Mouse (Mus musculus) ZHBTc4 (cell line): ENCODE measurements around the gene Nfam1.

Experiments
- DNase-seq: peaks from one replicate; pipeline ENCODE4 v3.0.0-alpha.2; 2011; ENCODE audit warnings: low read depth, low spot score

Nfam1 gene

GRCm38 (mm10) chr15:83038812-83039211, 5.7 kb upstream of the Nfam1 start:
- no peak for DNase-seq

DNA sequence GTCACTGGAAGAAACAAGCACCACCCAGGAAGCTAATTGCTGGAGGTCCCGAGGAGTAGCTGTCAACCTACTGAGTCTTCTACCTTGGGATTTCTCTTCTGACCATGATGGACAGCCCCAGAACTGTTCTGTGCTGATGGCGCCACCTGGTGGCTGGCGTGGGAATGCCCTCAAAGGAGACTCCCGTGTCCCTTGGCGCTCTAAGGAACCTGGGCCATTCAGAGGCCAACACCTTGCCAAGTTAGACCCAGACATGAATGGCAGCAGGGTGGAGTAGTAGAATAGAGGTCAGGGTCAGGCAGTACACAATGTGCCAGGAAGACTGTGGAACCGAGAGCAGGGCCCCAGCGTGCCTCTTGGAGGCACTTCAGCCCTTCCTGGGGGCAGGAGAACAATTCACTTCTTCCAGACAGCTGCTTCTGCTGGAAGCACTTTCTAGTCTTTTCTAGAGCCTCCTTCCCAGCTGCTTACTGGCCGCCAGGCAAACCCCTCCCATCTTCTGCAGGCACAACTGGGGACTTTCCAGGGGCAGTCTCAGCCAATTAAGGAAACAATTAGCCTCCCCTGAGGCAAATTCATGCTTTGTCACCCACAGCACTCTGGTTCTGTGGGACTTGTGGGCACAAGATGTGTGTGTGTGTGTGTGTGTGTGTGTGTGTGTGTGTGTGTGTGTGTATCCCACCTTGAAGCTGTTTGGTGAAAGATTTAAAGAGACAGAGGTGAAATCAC, 4.8 kb upstream of the Nfam1 start:
- DNase-seq = peak; percentile 96

- no peak for DNase-seq
Measured at GRCm38 (mm10) chr15:83036900-83037519, 3.9 kb upstream of the Nfam1 start.

GRCm38 (mm10) chr15:83036089-83036488, 3.0 kb upstream of the Nfam1 start:
- no peak for DNase-seq

DNA sequence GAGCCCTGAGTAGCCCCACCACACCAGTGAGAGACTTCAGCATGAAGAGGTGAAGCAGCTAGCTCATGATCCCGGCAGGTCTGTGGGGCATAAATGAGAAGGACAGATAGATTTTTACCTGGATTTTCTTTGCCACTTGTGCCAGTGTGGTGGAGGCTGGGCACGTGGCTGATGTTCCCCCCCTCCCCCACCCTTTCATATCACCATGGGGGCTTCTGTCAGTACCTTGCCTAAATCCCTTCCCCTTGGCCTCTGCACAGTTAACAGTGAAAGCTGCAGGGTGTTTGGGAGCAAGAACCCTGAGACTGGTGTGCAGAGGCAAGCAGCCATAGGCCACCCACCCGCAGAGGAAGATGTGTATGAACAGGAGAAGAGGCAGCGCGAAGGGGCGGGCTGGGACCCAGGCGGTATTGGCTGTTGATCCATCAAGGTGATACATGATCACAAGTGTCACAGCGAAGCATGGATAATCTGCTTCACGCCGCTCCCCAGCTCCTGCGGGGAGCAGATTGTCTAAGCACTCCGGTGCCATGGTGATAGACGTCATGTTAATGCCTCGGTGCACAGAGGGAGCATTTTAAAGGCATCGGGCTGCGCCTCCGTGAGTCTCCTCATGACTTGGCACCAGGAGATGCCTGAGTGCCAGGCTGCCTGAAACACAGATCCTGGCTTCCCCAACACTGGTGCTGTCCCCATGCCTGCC, 1.3 kb upstream of the Nfam1 start:
- no peak for DNase-seq

DNA sequence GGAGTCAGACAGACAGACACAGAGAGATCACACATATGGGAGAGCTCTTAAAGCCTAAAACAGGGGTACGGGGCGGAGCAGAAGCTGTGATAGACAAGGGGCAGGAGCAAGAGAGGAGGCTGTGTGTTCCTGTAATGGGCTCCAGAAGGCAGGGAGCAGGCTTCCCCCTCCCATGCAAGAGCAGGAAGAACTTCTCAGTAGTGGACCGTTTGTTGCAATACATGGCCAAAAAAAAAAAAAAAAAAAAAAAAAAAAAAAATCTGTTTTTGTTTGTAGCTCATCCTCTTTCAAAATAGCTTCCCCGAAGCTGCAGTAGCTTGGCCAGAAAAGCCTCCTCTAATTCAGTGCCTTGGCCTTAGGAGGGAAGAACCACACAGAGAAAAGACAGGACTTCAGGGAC, 2.2 kb downstream of the Nfam1 start:
- no peak for DNase-seq

- DNase-seq = no peak
Measured at GRCm38 (mm10) chr15:83029725-83030718, 3.1 kb downstream of the Nfam1 start.

DNA sequence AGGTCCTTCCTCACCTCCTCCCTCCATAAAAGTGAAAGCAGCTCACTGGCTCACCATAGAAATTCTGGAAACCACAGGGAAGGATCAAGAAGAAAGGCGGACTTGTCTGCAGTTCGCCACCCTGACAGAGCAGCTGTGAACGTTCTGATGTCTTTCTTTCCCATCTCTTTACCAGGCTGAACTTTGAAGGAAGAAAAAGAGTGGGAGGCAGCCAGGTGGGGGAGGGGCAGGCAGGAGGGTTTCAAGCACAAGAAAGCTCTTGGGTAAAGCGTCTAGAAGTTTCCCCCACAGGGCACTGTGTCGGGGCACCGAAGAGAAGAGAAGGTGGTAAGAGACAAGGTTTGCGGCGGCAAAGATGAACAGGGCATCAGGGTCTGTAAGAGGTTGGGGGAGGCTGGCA, 7.0 kb downstream of the Nfam1 start:
- no peak for DNase-seq

DNA sequence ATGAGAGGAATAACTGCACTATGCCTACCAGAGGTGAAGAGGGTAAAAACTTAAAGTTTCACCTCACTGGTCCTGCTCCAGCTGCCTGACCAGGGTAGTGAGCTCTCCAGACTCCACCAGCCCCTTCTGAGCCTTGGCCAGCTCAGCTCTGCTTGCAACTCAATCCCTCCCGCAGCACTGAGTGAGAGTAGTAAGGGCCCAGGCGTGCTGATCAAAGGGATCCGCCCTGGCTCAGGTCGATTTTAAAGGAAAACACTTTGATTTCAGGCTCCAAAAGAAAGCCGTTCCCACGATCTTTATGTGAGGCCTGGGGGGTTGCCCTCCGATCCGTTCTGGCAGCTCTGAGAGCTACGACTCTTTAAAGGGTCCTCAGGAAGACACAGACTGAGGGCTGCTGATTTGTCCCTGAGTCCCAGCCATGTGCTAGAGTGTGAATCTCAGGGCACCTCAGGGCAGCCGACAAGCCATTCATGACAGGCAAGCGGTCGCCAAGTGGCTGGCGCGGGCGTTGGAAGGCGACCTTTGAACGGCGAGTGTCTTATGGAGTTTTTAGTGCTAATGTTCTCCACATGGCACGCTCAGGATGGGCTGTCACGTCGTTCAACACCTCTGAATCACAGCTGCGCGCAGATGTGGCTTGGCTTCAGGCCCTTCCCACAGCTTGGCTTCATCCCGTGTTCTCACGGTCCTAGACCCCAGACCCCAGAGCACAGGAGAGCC, 7.9 kb downstream of the Nfam1 start:
- DNase-seq = no peak

- peak; percentile 63 for DNase-seq
Measured at GRCm38 (mm10) chr15:83022947-83023346, 10.2 kb downstream of the Nfam1 start.

GRCm38 (mm10) chr15:83010990-83011664, 22.0 kb downstream of the Nfam1 start:
- DNase-seq = no peak

- no peak for DNase-seq
Measured at GRCm38 (mm10) chr15:83010423-83010822, 22.7 kb downstream of the Nfam1 start.

DNA sequence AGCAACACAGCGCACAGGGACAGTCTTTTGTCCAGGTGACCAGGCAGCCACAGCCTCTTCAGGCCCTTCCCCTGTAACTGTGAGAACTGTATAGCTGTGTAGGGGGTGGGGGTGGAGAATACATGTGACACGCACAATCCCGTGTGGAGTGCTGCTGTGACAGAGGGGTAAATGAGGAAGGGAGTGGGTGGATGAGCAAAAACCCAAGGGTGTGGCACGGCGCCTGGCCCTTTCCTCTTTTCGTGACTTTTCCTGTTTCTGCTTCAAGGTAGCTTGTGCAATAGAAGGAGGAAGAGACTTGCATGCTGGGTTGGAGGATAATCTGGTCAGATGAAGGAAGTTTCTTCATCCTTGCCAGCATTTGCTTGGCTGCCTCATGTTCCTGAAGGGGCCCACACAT, 23.6 kb downstream of the Nfam1 start:
- no peak for DNase-seq

GRCm38 (mm10) chr15:83008761-83009423, 24.2 kb downstream of the Nfam1 start:
- DNase-seq = peak; percentile 65

- DNase-seq = peak; percentile 36
Measured at GRCm38 (mm10) chr15:83007346-83007920, 25.7 kb downstream of the Nfam1 start.

- DNase-seq = peak; percentile 55
Measured at GRCm38 (mm10) chr15:83002665-83003548, 30.2 kb downstream of the Nfam1 start.

GRCm38 (mm10) chr15:82998811-82999221, 34.3 kb downstream of the Nfam1 start:
- no peak for DNase-seq

DNA sequence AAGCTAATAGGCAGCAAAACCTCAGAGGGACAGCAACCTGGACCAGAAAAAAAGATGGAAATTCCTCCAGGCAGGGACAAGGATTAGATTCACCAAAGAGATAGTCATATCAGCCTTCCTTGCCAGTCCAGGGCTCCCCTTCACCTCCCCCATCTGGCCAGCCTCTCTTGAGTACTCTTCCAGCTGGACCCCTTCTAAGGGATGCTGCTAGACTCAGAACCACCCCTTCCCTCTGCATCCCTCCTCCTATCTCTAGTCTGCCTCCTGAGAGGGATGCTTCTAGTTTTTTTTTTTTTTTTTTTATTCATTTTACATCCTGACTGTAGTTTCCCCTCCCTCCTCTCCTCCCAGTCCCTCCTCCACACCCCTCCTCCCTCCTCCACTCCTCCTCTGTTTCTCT, 36.7 kb downstream of the Nfam1 start:
- DNase-seq = no peak
